Mouse (Mus musculus) gastrocnemius, adult 18-20 months (tissue): ENCODE results near the gene Ip6k3. TPM values are rescaled to one million over a fixed set of nuclear protein-coding genes. Genes with fewer than 3 reads are reported as not detected.

Experiments
- DNase-seq: peaks from one replicate; pipeline ENCODE4 v3.0.0; 2021; ENCODE audit warnings: low spot score
- total RNA-seq, 2 experiments: library from RNA; stranded (reverse); gene quantifications; 2 replicates each; pipeline ENCODE4 v1.2.3; 2021

The Ip6k3 gene
- total RNA-seq, 2 experiments from 2014 or later, result 29.8 to 66.9 TPM

DNA sequence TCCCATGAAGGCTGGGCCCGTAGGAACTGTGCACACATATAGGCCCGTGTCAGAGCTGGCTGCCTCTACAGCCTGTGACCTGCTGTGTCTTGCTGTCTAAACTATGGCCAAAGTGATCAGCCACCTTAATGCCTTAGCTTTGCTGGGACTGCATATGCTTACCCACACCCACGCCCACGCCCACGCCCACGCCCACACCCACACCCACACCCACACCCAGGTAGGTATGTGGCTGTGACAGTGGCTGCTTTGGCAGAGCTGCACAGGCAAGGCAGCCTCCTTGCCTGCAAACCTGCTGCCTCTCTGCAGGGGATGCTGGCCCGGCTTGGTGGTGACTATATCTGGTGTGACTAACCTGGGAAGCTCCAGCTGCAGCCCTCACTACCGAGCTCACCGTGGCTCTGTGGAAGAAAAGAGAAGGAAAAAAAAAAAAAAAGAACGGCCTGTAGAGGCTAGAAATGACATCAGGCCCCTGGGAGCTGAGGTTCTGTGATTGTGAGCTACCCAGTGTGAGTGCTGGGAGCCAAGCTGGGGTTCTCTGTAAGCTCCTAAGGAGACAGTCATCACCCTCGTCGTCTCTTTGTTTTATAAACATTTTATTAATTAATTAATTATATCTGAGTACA, 16.2 kb upstream of the Ip6k3 start:
- no peak for DNase-seq

DNA sequence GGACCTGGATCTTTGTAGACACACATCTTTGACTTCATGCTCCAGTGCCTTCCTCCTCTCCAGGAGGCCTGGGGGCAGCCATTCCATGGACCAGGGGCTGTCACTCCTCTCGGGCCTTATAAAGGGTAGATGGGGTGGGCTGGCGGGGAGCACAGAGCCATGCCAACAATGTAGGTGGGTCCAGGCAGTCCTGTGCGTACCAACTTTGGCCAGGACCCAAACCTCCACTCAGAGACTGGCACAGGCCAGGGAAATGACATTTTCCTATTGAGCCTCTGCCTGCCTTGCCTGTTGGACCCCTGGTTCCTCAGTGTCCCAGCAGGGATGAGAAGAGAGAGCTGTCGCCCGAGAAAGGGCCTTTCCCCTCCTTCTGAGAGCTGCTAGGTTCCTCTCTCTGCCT, 14.8 kb upstream of the Ip6k3 start:
- no peak for DNase-seq

DNA sequence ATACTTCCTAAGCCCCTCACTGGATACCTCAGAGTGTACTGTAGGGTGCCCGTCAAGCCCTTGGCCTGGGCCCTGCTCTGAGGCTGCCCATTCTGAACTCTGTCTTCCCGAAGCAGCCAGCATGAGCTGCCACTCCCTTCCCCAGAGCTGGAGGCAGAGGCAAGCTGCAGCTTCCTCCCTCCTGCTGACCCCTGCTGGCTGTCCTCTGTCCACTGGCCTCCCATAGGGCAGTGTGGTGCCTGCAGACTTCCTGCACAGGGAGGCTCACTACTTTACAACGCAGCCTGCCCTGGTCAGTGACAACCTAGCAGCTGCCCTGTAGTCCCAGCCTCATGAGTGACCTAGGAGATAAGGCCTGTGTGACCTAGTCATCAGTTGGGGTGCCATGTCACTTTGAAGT, 14.1 kb upstream of the Ip6k3 start:
- DNase-seq, result peak; percentile 72

DNA sequence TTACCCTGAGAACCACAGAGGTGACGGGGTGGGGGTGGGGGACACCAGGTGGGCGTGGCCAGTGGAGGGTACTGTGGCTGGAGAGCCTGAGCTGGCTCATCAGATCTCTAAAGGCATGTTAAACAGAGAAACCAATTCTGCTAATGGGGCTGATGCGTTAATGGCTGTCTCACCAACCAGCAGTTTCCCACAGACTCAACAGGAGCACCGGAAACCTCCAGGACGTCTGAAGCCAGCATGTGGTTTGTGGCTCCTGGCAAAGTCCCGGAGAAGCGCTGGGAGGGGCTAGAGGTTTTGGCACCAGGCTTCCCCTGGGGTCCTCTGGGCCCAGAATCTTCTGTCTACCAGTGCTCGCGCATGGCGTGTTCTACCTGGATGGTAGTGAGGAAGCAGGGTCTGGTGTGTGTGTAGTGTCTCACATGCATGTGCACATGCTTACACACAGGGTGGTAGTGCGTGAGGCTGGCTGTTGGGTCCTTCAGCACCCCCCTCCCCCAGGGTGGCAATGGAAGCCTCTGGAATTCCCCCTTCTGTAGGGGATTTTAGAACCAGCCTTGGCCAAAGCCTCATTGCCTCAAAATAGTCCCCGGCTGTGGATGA, 12.2 kb upstream of the Ip6k3 start:
- no peak for DNase-seq

DNA sequence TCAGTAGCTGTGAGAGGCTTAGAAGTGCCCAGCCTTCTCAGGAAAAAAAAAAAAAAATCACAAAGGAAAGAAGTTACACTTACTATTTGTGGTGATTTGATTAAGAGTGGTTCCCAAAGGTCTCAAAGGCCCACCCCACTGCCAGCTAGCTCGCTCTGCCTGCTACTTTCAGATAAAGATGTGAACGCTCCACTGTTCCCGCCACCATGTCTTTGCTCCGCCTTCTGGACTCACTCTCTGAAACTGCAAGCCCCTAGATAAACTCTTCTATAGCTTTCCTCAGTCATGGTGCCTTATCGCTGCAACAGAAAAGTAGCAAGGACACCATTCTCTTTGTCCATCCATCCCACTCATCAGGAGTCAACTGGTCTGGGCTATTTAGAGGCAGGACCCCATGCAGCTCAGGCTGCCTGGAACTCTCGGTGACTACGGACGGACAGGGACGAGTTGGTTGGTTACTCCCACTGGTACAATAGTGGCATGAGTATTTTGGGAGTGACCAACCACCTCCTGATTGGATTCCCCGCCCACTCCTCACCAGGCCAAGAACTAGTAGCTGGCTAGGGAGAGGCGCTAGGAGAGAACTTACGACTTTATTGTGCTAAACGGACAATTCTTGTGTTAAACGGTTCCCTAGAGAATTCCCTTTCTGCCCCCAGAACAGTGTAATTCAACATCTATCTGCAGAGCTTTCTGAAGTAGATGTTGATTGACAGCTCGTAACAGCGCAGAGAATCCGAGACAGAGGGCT, 11.0 kb upstream of the Ip6k3 start:
- no peak for DNase-seq

DNA sequence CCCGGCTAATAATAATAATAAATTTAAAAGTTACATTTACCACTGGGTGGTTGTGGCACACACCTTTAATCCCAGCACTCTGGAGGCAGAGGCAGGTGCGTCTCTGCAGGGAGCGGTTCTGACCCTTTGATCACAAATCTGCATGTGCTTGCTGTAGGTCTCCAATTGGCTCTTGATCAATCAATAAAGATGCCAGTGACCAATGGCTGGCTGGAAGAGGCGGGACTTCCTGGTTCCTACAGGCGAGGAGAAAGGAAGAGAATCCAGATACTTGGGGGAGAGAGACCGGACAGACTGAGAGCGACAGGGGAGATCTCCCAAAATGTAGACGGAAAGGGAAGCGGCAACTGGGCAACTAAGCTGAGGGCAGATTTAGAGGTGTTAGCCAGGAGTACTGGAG, 10.4 kb upstream of the Ip6k3 start:
- no peak for DNase-seq

DNA sequence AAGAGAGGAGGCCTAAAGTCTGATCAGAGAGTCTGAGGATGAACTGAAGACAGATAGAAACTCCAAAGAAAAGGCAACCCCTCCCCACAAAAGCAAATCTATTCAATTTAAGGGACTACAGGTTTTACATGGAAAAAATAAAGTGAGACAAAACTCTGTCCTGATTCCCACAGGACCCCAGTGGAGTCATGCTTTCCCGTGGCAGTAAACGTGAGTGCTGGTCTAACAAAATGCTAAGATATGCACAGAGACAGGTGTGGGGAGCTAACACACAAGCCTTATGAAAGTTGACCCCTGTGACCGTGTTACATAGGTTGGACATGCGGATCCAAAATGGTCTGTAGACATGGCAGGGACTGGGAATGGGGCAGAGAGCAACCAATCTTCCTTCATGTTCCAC, 9.2 kb upstream of the Ip6k3 start:
- DNase-seq, result no peak

DNA sequence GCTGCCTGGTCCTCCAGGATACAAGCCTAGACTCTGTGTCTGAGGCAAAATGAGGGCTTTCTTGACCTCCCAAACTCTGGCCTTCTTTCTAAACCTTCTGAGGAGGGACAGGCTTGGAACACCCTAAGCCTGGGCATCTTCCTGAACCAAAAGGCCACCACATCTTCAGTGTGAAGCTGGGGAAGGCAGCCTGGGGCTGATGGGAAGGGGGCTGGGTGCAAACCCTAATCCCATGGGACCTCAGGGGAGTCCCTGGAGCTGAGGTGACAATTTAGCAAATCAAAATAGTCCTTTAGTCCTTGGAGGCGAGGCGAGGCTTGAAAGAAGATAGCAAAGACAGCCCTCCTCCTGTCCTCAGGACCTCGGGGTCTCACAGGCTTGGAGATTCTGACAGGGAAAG, 8.7 kb upstream of the Ip6k3 start:
- no peak for DNase-seq

DNA sequence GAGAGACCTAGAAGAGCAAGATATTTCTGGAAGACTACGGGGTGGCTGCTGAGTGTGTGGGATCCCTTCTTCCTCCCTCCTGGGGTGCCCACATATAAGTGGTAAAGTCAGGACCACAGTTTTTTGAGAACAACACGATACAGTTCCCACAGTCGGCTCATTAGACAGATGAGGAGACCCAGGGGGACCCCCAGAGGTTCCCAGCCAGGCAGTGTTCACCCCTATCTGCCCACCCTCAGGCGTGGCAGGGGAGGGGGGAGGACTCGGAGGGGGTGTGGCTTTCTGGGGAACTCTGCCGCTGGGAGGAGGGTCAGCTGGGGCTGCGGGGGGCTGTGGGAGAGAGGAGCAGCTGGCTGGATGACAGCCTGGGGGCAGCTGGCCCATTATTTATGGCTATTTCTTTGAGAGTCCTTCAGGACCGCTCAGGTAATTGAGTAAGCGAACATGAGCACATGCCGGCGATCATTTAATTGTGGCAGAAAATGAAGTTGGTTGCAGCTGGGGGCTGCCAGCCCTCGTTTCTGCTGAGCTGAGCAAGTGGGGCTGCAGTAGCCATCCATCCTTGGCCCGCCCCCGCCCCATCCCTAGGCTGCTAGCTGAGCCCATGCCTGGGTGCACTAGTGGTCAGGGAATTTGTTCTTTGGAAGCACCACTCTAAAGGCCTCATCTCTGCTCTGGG, 7.7 kb upstream of the Ip6k3 start:
- no peak for DNase-seq

DNA sequence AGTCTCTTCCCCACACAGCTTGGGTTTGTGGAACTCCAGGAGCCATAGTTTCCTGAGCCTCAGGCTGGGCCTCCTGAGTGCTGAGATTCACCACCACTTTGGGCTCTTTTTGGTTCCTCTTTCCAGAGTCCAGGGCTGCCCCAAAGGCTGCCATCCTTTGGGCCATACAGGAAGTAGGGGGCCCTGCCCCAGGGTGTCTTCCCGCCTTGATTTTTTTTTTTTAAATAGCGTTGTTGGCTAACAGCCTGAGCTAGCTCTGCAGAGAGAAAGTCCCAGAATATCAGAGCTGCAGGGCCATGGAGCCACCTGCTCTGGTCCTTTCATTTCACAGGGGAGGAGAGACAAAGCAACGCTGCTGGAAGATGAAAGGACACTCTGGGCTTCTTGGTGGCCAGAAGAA, 6.1 kb upstream of the Ip6k3 start:
- DNase-seq, result no peak

DNA sequence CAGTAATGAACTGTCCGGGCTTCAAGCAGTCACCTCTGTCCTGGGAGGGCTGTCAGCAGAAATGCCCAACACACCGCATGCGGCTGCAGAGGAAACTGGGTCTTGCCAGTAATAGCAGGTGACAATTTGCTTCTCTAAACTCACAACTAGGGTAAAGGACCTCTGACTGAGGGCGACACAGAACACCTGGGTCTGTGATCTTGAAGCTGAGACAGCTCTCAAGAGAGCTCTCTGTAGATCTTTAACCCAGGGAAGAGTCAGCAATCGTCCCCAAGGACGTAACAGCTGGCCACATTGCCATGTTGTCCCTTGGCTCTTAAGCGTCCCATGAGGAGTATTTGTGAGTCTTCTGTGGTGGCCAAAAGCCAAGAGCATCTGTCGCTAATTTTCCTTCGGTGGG, 4.9 kb upstream of the Ip6k3 start:
- no peak for DNase-seq

DNA sequence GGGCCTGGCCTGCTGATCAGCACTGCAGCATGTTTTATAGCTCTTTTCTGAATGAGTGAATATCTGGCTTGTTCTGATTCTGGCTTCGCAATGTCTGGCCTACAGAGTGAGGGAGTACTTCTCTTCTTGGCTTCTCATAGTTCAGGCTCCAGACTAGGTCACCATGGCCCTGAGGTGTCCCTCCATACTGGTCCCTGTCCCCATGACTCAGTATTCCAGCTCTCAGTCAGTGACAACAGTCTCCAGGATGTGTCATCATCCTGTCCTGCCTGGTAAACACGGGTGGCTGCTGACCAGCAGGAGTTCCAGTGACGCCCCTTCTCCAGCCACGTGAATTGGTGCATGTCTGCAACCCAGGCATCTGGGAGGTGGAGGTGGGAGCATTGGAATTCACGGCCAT, 3.5 kb upstream of the Ip6k3 start:
- DNase-seq, result no peak

DNA sequence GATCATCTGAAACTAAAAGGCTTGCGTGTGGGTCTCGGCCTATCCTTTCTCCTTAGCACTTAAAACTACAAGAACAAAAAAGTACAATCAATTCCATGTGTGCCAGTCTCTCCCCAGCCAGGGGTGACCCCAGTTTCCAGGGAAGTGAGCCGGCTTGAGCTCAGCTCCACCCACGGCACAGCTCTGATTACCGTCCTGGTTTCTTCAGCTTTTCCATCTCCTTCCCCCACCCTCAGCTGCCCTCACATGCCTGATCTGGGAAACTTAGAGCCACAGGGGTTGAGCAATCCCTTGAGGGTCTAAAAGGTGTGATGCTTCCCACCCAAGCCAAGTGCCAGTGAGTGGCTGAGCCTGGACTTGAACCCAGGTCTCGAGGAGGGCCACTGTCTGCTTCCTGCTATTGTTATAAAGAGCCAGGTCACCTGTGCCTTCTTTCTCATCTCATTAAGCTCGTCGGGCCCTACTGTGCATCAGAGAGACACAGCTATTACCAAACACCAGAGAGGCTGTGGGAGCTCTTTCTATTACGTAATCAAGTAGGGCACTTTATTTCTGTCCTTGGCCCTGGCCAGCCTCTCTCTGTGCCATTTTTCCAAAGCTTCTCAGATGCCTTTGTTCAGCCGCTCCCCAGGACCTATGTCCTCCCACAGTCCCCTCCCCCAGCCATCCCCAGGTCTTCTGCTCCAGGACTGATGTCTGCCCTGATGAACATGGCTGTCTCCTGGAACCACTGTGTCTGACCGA, 2.5 kb upstream of the Ip6k3 start:
- DNase-seq, result no peak

DNA sequence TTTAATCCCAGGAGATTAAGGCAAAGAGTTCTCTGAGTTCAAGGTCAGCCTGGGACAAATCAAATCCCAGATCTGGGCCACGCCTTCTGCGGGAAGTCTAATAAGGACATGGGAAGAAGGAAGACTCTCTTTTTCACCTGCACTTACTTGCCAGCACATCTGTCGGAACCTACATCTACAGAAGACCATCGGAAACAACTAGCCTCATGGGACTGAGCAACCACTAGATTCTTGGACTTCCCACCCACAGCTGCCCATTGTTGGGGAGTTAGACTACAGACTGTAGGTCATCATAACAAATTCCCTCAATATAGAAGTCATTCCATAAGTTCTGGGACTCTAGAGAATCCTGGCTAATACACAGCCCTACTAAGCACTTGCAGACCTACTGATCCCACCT, 974 bp upstream of the Ip6k3 start:
- no peak for DNase-seq

DNA sequence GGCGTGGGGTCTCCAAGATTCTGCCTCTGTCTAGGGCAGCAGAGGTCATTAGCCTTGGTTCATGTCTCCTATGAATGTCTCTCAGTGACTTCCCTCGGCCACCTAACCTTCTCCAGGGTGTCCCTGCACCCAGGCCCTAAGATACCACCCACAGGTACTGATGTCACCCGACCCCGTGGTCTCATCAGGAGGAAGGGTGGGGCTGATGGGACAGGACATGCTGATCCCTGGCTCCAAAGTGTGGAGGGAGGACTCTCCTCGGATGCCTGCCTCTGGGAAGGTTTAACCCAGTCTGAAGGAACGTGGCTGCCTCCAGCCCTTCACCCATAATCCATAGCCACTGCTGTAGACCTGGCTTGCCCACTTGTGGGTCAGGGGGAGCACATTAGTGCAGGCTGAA, 694 bp downstream of the Ip6k3 start:
- DNase-seq, result peak; percentile 79

DNA sequence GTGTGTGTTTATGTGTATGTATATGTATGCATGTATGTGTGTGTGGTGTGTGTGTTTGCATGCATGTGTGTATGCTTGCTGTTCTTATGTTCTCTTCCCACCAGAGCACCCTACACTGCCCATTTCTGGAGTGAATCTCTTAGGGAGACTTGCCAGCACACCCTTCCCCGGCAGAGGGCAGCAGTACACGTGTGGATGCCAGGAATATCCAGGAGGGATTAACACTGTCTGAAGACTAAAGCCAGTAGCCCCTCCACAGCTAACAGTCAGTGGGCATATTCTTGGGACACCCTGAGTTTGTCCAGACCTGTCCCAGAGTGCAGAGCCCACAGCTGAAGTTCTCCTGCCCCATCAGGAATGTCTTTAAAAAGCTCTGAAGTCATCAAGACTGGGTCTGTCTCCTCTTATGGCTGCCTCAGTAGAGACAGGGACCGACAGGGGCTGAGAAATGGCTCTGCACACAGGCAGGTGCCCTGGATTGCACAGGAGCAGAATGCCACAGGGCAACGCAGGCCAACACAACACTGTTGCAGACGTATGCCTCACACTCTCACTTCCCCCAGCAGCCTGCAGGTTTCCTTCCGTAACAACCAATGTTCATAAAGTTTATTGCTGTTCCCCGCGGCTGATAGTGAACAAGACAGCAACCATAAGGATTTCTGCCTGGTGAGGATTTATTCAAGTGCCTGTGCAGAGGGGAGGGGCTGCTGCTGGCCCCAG, 2.4 kb downstream of the Ip6k3 start:
- DNase-seq, result peak; percentile 69

DNA sequence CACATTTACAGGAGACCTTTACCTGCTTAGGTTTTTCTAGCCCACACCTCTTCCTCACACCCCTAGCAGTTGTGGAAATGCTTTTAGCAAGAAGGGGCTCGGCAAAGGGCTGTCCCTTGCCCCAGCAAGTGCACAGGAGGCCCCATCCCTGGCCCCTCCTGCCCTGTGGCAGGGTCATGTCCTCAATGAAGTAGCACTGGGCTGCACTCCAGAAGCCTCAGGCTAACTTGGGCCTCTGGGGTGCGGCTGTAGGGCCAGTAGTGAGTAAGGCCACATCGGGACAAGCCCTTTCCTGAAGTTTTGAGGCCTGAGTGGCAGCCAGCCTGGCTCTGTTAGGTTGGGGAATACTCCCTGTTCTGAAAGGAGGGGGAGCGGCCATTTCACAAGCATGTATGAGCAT, 6.7 kb downstream of the Ip6k3 start:
- DNase-seq, result peak; percentile 88

DNA sequence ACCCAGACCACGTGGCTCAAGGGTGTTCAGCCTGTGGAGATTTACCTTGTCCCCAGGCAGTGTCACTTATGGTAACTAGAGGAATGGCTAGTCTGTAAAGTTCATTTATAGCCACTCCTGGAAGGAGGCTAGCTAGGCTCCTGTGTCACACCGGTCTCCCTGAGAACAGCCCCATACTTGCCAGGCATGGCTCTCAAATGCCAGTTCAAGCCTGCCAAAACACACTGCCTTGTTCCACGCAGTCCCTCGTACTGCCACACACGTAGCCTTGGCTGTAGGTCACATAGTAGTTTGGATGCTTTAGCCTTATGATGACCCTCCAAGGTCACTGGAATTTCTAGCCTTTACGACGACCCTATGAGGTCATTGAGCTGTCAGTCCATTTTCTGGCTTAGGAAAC, 8.4 kb downstream of the Ip6k3 start:
- peak; percentile 87 for DNase-seq

DNA sequence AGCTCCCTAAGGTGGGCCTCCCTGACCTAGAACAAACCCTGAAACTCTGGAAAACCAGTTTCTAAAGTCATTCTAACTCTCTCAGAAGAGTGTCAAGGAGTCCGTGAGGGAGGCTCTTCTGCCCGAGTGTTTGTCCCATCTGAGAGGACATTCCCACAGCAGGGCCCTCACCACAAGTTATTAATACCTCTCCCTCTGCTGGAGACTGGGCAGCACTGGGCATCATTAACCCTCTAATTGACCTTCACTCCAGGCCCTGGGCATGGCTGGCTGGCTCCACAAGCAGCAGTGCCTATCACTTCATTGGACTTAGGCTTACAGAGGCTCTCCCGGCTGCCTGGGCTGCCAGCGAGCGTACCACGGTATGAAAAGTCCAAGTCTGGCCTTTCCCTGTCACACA, 9.2 kb downstream of the Ip6k3 start:
- no peak for DNase-seq

DNA sequence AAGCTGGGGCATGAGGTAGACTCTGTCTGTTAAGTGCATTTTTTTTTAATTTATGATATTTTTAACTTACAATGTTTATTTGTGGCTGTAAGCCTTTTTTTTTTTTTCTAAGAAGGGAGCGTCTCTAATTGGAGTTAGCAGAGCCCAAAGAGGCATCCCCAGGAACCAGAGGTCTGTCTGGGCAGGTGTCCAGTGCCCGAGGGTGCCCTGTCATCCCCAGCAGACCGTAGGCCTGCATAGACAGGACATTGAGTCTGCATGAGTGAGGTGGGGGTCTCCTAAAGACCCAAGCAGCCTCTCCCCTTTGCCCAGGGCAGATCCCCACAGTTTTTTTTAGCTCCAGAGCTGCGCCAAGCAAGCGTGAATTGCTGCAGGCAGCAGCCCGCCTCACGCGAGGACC, 11.8 kb downstream of the Ip6k3 start:
- no peak for DNase-seq

DNA sequence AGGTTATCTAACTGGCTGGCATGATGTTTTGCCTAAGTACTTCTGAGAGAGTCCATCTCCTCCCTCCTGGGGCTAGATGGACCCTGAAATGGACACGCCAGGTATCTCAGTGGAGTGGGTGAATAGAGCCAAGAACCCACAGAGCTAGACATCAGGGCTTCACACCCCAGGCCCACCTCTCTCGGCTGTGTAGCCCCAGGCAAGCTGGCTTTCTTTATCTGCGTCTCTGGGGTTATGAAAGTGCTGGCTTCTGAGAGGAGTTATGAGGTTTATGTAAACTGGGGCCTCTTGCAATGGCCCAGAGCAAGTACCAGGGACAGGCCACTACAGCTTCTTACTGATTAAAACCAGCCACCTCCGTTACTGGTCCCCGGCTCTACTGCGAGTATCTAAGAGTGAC, 12.7 kb downstream of the Ip6k3 start:
- no peak for DNase-seq
